ENCODE assay signal across 14 mouse cellular contexts in the genomic region with DNA sequence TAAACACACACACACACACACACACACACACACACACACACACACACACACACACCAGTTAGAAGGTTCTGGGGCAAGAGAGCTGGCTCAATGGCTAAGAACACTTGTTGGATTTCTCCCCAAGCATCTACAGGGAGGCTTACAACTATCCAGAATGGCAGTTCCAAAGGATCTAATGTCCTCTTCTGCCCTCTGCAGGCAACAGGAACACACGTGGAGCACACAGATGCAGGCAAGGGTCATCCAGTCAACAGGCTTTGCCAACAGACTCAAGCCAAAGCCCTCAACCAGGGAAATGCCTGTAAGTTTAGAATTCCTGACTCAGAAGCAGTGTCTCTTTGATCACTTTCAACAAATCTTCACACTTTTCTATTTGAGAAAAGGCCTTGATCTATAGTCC. TPM values are rescaled to one million over a fixed set of nuclear protein-coding genes. Genes with fewer than 3 reads are reported as not detected.
DNase-seq lines count a peak whose midpoint lies in the region; ATAC-seq and TF ChIP-seq lines count a peak whose summit lies in the region.
"Had no signal": no experiment of that assay in that cellular context is flagged by ENCODE, and none has a peak within 500 bp of the region (broad histone marks: within the 10 kb centered on the region; RNA-seq: fewer than 3 reads in every experiment).

No protein-coding gene starts in this region.

- no peaks in the 10 kb centered on the region for H3K9me3 ChIP-seq in heart, postnatal 0 days (replicated peaks; ENCODE audit: control insufficient read depth, low read length)
- H3K9me3 ChIP-seq in lung, postnatal 0 days (ENCODE audit: low read length) = no peaks in the 10 kb centered on the region
- H3K9me3 ChIP-seq: heart, embryonic 13.5 days; limb, embryonic 12.5 days; neural tube, embryonic 13.5 days had no signal

- H3K4me1 ChIP-seq in heart, postnatal 0 days (ENCODE audit: control insufficient read depth, insufficient read depth) = peaks cover 11% of the 10 kb centered on the region
- no peaks in the 10 kb centered on the region for H3K4me1 ChIP-seq in lung, postnatal 0 days (ENCODE audit: insufficient read depth, low read depth, low read length)
- H3K4me1 ChIP-seq: neural tube, embryonic 13.5 days had no signal

- no peaks in the 10 kb centered on the region for H3K27me3 ChIP-seq in heart, postnatal 0 days (ENCODE audit: control insufficient read depth, insufficient read depth, low read length)
- no peaks in the 10 kb centered on the region for H3K27me3 ChIP-seq in lung, postnatal 0 days (replicated peaks; ENCODE audit: insufficient read depth, low read length)
- H3K27me3 ChIP-seq: heart, embryonic 13.5 days; limb, embryonic 12.5 days; neural tube, embryonic 13.5 days had no signal

- H3K36me3 ChIP-seq in heart, postnatal 0 days (replicated peaks; ENCODE audit: control insufficient read depth, insufficient read depth, low read length) = no peaks in the 10 kb centered on the region
- no peaks in the 10 kb centered on the region for H3K36me3 ChIP-seq in lung, postnatal 0 days (ENCODE audit: insufficient read depth, low read length)
- H3K36me3 ChIP-seq: limb, embryonic 12.5 days had no signal

- no peak overlapping the region for H3K4me3 ChIP-seq in heart, postnatal 0 days (ENCODE audit: low read depth, low read length)
- no peak overlapping the region for H3K4me3 ChIP-seq in lung, postnatal 0 days (ENCODE audit: low read depth, low read length)
- H3K4me3 ChIP-seq: heart, embryonic 13.5 days; limb, embryonic 12.5 days; neural tube, embryonic 13.5 days had no signal

- TF ChIP-seq EP300 in heart, postnatal 0 days (IDR thresholded peaks at IDR 0.05; ENCODE audit: low read depth) = no peak
- TF ChIP-seq EP300 in lung, postnatal 0 days (IDR thresholded peaks at IDR 0.05) = no peak

- WGBS in heart, postnatal 0 days = 25% methylated on average over 1 of the region's 1 CpGs
- 28% methylated on average over 1 of the region's 1 CpGs for WGBS in lung, postnatal 0 days

- H3K27ac ChIP-seq in heart, postnatal 0 days (ENCODE audit: low read depth) = no peak overlapping the region
- no peak overlapping the region for H3K27ac ChIP-seq in lung, postnatal 0 days (ENCODE audit: low read length)
- H3K27ac ChIP-seq: heart, embryonic 13.5 days; limb, embryonic 12.5 days; neural tube, embryonic 13.5 days had no signal

- no peak overlapping the region for H3K9ac ChIP-seq in heart, postnatal 0 days (replicated peaks; ENCODE audit: low read depth, low read length)
- H3K9ac ChIP-seq in lung, postnatal 0 days (replicated peaks; ENCODE audit: low read depth) = no peak overlapping the region
- H3K9ac ChIP-seq: heart, embryonic 13.5 days; limb, embryonic 12.5 days; neural tube, embryonic 13.5 days had no signal

- peak; percentile 52 for TF ChIP-seq CTCF in heart, postnatal 0 days (IDR thresholded peaks at IDR 0.05; ENCODE audit: low read depth)
- peak; percentile 60 for TF ChIP-seq CTCF in lung, postnatal 0 days (IDR thresholded peaks at IDR 0.05)

- H3K4me2 ChIP-seq in heart, postnatal 0 days (ENCODE audit: low read depth, low read length) = no peak overlapping the region
- no peak overlapping the region for H3K4me2 ChIP-seq in lung, postnatal 0 days (replicated peaks; ENCODE audit: low read depth, low read length)
- H3K4me2 ChIP-seq: heart, embryonic 13.5 days; limb, embryonic 12.5 days; midbrain, embryonic 11.5 days; neural tube, embryonic 13.5 days had no signal

- DNase-seq in heart, postnatal 0 days (ENCODE audit: low spot score) = peak; percentile 55
- DNase-seq in heart, adult 9 months (ENCODE audit: low spot score in 2 of 2) = no peak
- peak; percentile 36 for DNase-seq in lung, postnatal 0 days (ENCODE audit: low spot score)
- DNase-seq in lung, adult 18-20 months = no peak
- peak; percentile 48 for DNase-seq in brain, adult 2 months (ENCODE audit: low read depth, low spot score)
- peak; percentile 29 for DNase-seq in retina, postnatal 1 day
- DNase-seq in urinary bladder, postnatal 14 days (ENCODE audit: low spot score) = no peak
- no peak for DNase-seq in ovary, adult 18-20 months (ENCODE audit: low spot score)
- DNase-seq: right cerebral cortex, postnatal 4 days had no signal

- ATAC-seq in heart, postnatal 0 days (ENCODE audit: insufficient read depth, low read depth) = no peak; the same call in 1 of the 2 replicates
- ATAC-seq in lung, postnatal 0 days = no peak
- ATAC-seq: inflammation-experienced regulatory T-cells, adult 6 months had no signal

RNA-seq across cellular contexts. Expression of gene Nup210, which starts 36.6 kb away (rescaled TPM):
- 9.7 and 13.4 TPM in 2 replicates for total RNA-seq in heart, postnatal 0 days (2014; rRNA removed; ENCODE audit: low replicate concordance)
- 1.6 TPM in 2 replicates for polyA plus RNA-seq in heart, postnatal 0 days (2015; fragmentation: Nextera tagmentation; extraction: Ambion mirVana)
- polyA plus RNA-seq in lung, postnatal 0 days (2015; fragmentation: Nextera tagmentation; extraction: Ambion mirVana) = 5.8 and 7.0 TPM in 2 replicates

Comparison
In these comparisons a context has a peak if more than half of its experiments do, and no peak if none do; other contexts are left out.
1. DNase-seq: peak in heart, postnatal 0 days (single experiment), lung, postnatal 0 days (single experiment), brain, adult 2 months (single experiment) and retina, postnatal 1 day (single experiment); none in heart, adult 9 months (0 of 2), lung, adult 18-20 months (0 of 2), urinary bladder, postnatal 14 days (single experiment) and ovary, adult 18-20 months (single experiment).